Mouse (Mus musculus) layer of hippocampus, postnatal 10 days (tissue): Measurements from ENCODE around the gene Mphosph6. TPM values are rescaled to one million over a fixed set of nuclear protein-coding genes. Genes with fewer than 3 reads are reported as not detected.

Experiments
- DNase-seq, 2 experiments: peaks; one replicate each; pipeline ENCODE4 v3.0.0; 2021; ENCODE audit warnings: low spot score in 2 of 2
- long read RNA-seq: library from polyadenylated mRNA; stranded (forward); transcript quantifications from one replicate; pipeline ENCODE4 v2.0.0, GENCODE M21; 2023
- total RNA-seq, 2 experiments: library from RNA; stranded (reverse); gene quantifications; 2 replicates each; pipeline ENCODE4 v1.2.3; 2021

Mphosph6 gene
- 10 to 100 TPM; 22.8 to 23.2 TPM for total RNA-seq
- long read RNA-seq, transcript Mphosph6-201 (5 exons, 1,068 nt), result major isoform, 15 of 20 reads
- long read RNA-seq, partial matches to known transcripts, result 0 of 20 reads
- long read RNA-seq, other reads (novel, unspliced or antisense), result 2 of 20 reads

- DNase-seq, result peak; percentile 95 to 97
Measured at GRCm38 (mm10) chr8:117801443-117802298, at the start of gene Mphosph6. Gene Mphosph6, minus strand, starts transcription at chr8:117801943.

GRCm38 (mm10) chr8:117850420-117850819 lies 48.7 kb upstream of the Mphosph6 start:
- DNase-seq, result no peak

GRCm38 (mm10) chr8:117847865-117848264 lies 46.1 kb upstream of the Mphosph6 start:
- DNase-seq, result no peak

GRCm38 (mm10) chr8:117843694-117844093 lies 42.0 kb upstream of the Mphosph6 start:
- DNase-seq, result no peak

- no peak for DNase-seq
Measured at GRCm38 (mm10) chr8:117813524-117813923, 11.8 kb upstream of the Mphosph6 start.

- no peak for DNase-seq
Measured at GRCm38 (mm10) chr8:117810676-117811075, 8.9 kb upstream of the Mphosph6 start.

GRCm38 (mm10) chr8:117805419-117805818 lies 3.7 kb upstream of the Mphosph6 start:
- no peak for DNase-seq

GRCm38 (mm10) chr8:117802299-117802689 lies 551 bp upstream of the Mphosph6 start:
- DNase-seq, result no peak

GRCm38 (mm10) chr8:117798066-117798465 lies 3.7 kb downstream of the Mphosph6 start:
- no peak for DNase-seq

GRCm38 (mm10) chr8:117796464-117796863 lies 5.3 kb downstream of the Mphosph6 start:
- no peak for DNase-seq

GRCm38 (mm10) chr8:117794581-117794980 lies 7.2 kb downstream of the Mphosph6 start:
- no peak for DNase-seq

- DNase-seq, result no peak
Measured at GRCm38 (mm10) chr8:117792616-117793144, 9.1 kb downstream of the Mphosph6 start.

- no peak for DNase-seq
Measured at GRCm38 (mm10) chr8:117786428-117786827, 15.3 kb downstream of the Mphosph6 start.

GRCm38 (mm10) chr8:117783021-117783420 lies 18.7 kb downstream of the Mphosph6 start:
- no peak for DNase-seq

- no peak for DNase-seq
Measured at GRCm38 (mm10) chr8:117781375-117782129, 20.2 kb downstream of the Mphosph6 start.

GRCm38 (mm10) chr8:117779344-117779743 lies 22.4 kb downstream of the Mphosph6 start:
- no peak for DNase-seq

GRCm38 (mm10) chr8:117778531-117779322 lies 23.0 kb downstream of the Mphosph6 start:
- DNase-seq, result no peak

- no peak for DNase-seq
Measured at GRCm38 (mm10) chr8:117776075-117776474, 25.7 kb downstream of the Mphosph6 start.

- no peak for DNase-seq
Measured at GRCm38 (mm10) chr8:117775626-117776025, 26.1 kb downstream of the Mphosph6 start.

- DNase-seq, result no peak
Measured at GRCm38 (mm10) chr8:117772597-117772996, 29.1 kb downstream of the Mphosph6 start.

- peak; percentile 41 to 61 for DNase-seq
Measured at GRCm38 (mm10) chr8:117772126-117772525, 29.6 kb downstream of the Mphosph6 start.
